Mouse (Mus musculus) gastrocnemius, postnatal 10 days (tissue): Measurements from ENCODE around the gene Tmcc1. TPM values are rescaled to one million over a fixed set of nuclear protein-coding genes. Genes with fewer than 3 reads are reported as not detected.
A peak's percentile ranks its signal among the peaks of the same experiment; 100 is the strongest.
"Not testable (repeated sequence)": the region's sequence is repeated elsewhere in the genome, so short reads cannot be mapped to it uniquely, and the experiment has no call there.

Experiments used
- DNase-seq: peaks from one replicate; pipeline ENCODE4 v3.0.0; 2021; ENCODE audit warnings: mixed read lengths
- long read RNA-seq, 2 experiments: library from polyadenylated mRNA; stranded (forward); transcript quantifications; one replicate each; pipeline ENCODE4 v2.0.0; 2021
- total RNA-seq, 2 experiments: library from RNA; stranded (reverse); gene quantifications; 2 replicates each; pipeline ENCODE4 v1.2.3; 2021

The Tmcc1 gene
- 10 to 100 TPM; 26.4 to 29.4 TPM for total RNA-seq
- long read RNA-seq, experiment 1, full-length matches to known transcripts = 9 of 11 reads
- long read RNA-seq, experiment 1, partial matches to known transcripts = 1 of 11 reads
- long read RNA-seq, experiment 1, other reads (novel, unspliced or antisense) = 1 of 11 reads
- long read RNA-seq, experiment 2, transcript Tmcc1-209 (4 exons, 1,622 nt) = major isoform, 6 of 8 reads
- long read RNA-seq, experiment 2, partial matches to known transcripts = 2 of 8 reads
- long read RNA-seq, experiment 2, other reads (novel, unspliced or antisense) = 0 of 8 reads

DNA sequence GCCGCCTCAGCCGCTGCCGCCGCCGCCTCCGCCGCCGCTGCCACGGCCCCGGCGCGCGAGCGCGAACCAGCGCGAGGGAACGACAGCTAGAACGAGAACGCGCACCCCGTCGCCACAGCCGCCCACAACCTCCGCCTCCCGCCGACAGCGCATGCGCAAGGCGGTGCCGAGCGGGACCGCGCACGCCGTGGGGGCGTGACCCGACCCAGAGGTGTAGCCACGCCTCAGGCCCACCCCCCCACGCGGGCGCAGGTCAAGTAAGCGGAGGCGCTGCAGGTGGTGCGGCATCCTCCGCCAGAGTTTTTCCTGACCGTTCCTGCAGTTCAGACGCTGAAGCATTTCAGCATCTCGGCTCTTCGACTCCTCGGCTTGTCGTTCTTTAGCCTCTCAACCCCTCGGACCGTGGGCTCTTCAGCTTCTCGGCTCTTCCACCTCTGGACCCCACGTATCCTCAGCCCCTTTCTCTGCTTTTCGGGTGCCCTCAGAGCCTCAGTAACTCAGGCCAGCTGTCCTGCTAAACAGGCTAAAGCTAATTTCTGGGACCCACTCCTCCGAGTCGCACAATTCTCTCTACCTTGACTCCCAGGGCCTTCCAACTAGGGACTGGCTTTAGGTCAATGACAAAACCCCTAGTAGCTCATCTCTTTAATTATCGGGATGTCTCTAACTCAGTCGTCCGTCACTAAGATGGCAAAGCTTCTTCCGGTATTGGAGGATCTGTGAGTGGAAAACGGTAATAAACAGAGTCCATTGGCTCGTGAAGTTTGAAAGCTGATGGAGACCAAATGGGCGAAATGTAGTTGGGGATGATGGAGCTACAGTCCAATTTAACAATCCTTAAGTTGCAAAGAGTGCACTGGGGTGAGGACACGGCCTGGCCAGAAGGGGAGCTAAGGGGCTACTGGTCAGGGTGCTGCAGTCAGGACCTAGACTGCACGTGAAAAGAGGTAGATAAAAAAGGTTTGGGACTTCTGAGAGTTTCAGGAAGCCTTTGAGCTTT is at the start of gene Tmcc1:
TSS of gene Tmcc1 (minus strand) at position 93 of the 1,000 bp plus-strand sequence.
- peak; percentile 99 for DNase-seq

GRCm38 (mm10) chr6:116240371-116240770 is 47.1 kb upstream of the Tmcc1 start:
- no peak for DNase-seq

- DNase-seq = no peak
These were observed 44.8 kb upstream of the Tmcc1 start for GRCm38 (mm10) chr6:116238083-116238482.

DNA sequence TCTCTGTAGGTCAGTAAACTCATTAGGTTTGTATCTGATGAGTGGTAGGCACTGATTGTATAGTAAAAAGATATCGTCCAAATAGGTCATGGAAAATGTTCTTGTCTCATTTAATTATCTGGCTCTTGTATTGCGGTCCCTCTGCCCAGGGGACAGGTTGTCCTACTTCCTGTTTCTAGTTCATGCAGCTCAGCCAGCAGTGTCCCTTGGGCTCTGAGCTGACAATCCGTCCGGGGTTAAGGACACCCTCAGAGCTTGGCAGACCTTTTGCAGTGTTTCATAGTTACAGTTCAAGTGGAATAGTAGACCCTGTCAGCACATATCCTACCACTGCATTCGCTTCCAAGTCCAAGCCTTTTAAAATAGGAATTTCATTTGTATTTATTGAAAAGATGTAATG is 42.0 kb upstream of the Tmcc1 start:
- DNase-seq = no peak

GRCm38 (mm10) chr6:116234821-116235220 is 41.5 kb upstream of the Tmcc1 start:
- not testable (repeated sequence) for DNase-seq

DNA sequence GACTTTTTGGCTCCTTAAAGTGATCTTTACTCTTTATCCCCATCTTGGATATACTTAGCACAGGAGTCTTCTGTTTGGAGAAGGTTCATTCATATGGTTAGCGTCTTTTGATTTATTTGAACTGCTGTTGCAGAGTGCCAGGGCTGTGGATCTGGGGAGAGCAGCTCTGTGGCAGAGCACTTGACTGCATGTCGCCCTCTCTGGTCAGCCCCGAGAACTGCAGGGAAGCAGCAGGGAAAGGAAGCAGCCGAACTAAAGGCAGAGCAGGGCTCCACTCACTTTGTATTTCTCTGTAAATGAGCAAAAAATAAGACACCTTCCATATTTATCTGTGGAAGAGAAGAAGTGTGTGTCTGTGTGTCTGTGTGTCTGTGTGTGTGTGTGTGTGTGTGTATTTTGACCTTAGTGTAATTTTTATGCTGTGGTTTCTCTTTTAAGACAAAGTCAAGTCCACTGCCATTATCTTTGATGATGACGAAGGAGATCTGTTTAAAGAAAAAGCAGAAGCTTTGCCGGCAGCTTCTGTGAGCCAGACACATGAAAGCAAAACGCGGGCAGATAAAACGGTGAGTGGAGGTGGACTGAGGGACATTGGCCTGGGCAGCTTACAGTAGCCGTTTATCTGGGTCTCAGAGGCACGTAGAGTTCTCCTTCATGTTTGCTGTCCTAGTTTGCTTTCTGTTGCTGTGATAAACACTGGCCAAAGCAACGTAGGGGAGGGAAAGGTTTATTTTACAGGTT is 35.7 kb upstream of the Tmcc1 start:
- DNase-seq = peak; percentile 69

- no peak for DNase-seq
These were observed 34.5 kb upstream of the Tmcc1 start for GRCm38 (mm10) chr6:116227767-116228166.

- peak; percentile 94 for DNase-seq
These were observed 14.6 kb upstream of the Tmcc1 start, which contains the start of gene Washc2 for GRCm38 (mm10) chr6:116207729-116208534. TSS of gene Washc2 (plus strand) at chr6:116208038.

- no peak for DNase-seq
These were observed 6.4 kb upstream of the Tmcc1 start for GRCm38 (mm10) chr6:116199682-116200081.

DNA sequence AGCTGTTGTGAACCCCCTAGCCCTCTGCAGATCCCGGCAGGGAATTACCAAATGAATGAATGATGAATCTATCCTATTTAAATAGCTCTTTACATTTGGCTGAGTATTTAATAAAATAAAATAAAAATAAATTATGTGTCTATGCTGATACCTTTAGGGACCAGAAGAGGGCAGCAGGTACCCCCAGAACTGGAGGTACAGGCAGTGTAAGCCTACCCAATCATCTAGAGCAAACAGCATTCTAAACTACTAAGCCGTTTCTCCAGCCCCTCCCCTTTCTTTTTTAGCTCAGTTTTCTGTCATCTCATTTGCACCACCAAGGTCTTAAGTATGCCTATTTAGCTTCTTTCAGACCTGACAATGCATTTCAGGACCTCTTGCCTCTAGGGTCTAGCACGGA is 4.9 kb upstream of the Tmcc1 start:
- no peak for DNase-seq

DNA sequence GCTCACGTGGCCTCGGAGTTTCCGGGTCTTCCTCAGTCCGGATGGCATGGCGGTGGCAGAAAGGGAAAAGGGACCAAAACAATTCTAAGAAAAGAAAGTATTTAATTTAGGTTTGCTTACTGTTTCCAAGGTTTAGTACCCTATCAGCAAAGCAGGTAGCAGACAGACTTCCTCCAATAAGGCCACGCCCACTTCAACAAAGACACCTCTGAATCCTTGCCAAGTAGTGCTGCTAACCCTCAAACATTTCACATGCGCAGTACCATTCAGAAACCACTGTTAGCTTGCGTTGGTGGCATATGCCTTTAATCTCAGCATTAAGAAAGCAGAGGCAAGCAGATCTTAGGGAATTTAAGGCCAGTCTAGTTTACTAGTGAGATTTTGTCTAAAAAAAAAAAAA is 2.5 kb upstream of the Tmcc1 start:
- DNase-seq = no peak

- no peak for DNase-seq
These were observed 426 bp downstream of the Tmcc1 start for GRCm38 (mm10) chr6:116192809-116193311.

GRCm38 (mm10) chr6:116189417-116189816 is 3.9 kb downstream of the Tmcc1 start:
- DNase-seq = no peak

- no peak for DNase-seq
These were observed 6.8 kb downstream of the Tmcc1 start for GRCm38 (mm10) chr6:116186485-116186884.

GRCm38 (mm10) chr6:116183509-116183908 is 9.8 kb downstream of the Tmcc1 start:
- no peak for DNase-seq

DNA sequence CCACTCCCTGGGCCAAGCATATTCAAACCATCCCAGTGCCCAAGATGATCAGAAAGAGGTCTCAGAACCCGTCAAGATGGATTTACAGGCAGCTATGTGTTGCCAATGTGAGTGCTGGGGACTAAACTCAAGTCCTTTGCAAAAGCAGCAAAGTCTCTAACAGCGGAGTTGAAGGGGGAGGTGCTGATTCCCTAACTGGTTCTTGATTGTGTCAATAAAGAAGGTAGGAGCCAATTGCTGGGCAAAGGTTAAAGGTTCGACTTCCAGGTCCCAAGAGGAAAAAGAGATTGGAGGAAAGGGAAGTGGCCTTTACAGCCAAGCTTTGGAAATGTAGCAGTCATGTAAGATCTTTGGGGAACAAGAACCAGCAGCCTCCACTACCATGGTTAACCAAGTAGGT is 12.6 kb downstream of the Tmcc1 start:
- no peak for DNase-seq

DNA sequence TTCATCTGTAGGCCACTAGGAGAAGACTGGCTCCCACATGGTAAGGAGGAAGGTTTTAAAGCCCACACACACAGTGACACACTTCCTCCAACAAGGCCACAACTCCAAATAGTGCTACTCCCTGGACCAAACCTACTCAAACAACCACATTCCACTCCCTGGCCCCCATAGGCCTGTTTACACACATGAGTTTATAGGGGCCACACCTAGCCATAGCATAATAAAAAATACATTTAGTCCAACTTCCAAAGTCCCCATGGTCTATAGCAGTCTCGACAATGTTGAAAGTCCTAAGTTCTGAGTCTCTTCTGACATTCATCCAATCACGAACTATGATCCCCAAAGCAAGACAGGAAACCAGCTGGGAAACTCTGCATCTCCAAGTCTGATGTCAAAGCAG is 14.9 kb downstream of the Tmcc1 start:
- no peak for DNase-seq

GRCm38 (mm10) chr6:116173511-116174099 is 19.7 kb downstream of the Tmcc1 start:
- not testable (repeated sequence) for DNase-seq

DNA sequence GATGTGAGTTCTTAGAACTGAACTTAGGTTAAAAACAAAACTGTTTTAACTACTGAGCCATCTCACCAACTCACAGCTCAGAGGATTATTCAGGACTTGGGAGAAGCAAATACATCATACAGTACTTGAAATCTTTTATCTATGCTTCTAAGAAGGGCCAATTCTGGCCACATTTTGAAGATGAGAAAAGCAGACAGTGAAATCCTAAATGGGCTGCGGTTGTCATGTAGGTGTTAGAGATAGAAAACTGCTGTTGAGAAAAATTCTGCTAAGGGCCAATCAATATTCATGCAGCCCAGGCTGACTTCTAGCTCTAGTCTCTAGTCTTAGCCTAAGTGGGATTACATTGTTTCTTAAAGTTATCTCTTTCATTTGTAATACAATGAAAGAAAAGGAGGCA is 26.9 kb downstream of the Tmcc1 start:
- no peak for DNase-seq

DNA sequence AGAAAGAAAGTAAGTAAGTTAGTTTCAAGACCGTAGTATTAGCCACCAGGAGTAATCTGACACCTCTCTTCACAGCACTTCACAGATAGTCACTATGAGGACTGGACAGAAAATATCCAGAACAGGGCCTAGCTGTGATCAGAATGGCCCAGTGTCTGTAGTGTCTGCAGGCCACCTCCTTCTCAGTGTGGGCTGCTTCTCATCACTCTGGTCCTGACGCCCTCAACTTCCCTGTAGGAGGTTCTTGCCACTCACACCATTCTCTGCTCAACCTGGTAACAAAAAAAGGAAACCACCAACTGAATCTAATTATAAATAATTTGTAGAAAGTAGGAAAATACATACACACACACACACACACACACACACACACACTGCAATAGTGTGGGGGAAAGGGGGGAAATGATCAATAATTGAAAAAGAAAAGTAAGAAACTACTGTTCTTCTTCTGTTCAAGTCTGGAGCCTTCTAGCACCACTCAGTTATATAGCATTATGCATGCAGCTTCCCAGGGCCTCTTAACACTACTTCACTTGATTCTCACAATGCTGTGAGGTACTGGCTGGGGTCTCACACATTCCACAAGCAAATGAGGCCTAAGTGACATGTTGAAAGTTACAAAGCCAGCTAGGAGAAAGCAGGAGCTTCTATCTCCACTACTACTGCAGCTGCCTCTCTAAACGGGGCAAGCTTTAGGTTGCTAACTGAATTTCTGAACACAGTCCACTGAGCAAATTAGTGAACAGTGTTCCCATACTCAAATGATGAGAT is 38.2 kb downstream of the Tmcc1 start:
- no peak for DNase-seq
